Mouse (Mus musculus): ENCODE measurements around the gene Krt80. TPM values are rescaled to one million over a fixed set of nuclear protein-coding genes. Genes with fewer than 3 reads are reported as not detected.

Gene Krt80
- polyA plus RNA-seq, 1 experiment, result 3.8 TPM

GRCm38 (mm10) chr15:101336474-101337174 is 33.3 kb downstream of the Krt80 start:
- no peak overlapping the region for H3K27ac ChIP-seq (ENCODE audit: control insufficient read depth, insufficient read depth, low read length)
- no peak for DNase-seq
- no peak overlapping the region for H3K4me3 ChIP-seq (ENCODE audit: control insufficient read depth, insufficient read depth, low read length)

GRCm38 (mm10) chr15:101333648-101334047 is 36.3 kb downstream of the Krt80 start:
- Histone ChIP-seq H3K36me3 (ENCODE audit: control insufficient read depth, insufficient read depth, low read length) (no peaks in the 10 kb centered on the region), H3K27me3 (ENCODE audit: control insufficient read depth, insufficient read depth, low read length) (no peaks in the 10 kb centered on the region), H3K4me3 (ENCODE audit: control insufficient read depth, insufficient read depth, low read length) (no peak overlapping the region), H3K4me1 (replicated peaks; ENCODE audit: control insufficient read depth, insufficient read depth, low read length) (no peaks in the 10 kb centered on the region), H3K27ac (ENCODE audit: control insufficient read depth, insufficient read depth, low read length) (no peak overlapping the region)
- DNase-seq, result no peak
- no peak for TF ChIP-seq CTCF (IDR thresholded peaks at IDR 0.05; ENCODE audit: borderline replicate concordance, control insufficient read depth, extremely low read depth, insufficient read depth, low read length, poor library complexity)
- no peak for TF ChIP-seq POLR2A (IDR thresholded peaks at IDR 0.05; ENCODE audit: control insufficient read depth, extremely low read depth, insufficient read depth, low read length, poor library complexity)
- WGBS, result 2% methylated on average over 4 of the region's 4 CpGs

More at GRCm38 (mm10) chr15:101336474-101337174, 33.3 kb downstream of the Krt80 start:
- WGBS, result 11% methylated on average over 24 of the region's 24 CpGs
- H3K36me3 ChIP-seq (ENCODE audit: control insufficient read depth, insufficient read depth, low read length), result no peaks in the 10 kb centered on the region
- TF ChIP-seq POLR2A (IDR thresholded peaks at IDR 0.05; ENCODE audit: control insufficient read depth, extremely low read depth, insufficient read depth, low read length, poor library complexity), result no peak
- no peak for TF ChIP-seq CTCF (IDR thresholded peaks at IDR 0.05; ENCODE audit: borderline replicate concordance, control insufficient read depth, extremely low read depth, insufficient read depth, low read length, poor library complexity)
- H3K27me3 ChIP-seq (ENCODE audit: control insufficient read depth, insufficient read depth, low read length), result no peaks in the 10 kb centered on the region
- H3K4me1 ChIP-seq (replicated peaks; ENCODE audit: control insufficient read depth, insufficient read depth, low read length), result no peaks in the 10 kb centered on the region

GRCm38 (mm10) chr15:101333165-101333564 is 36.8 kb downstream of the Krt80 start:
- H3K27me3 ChIP-seq (ENCODE audit: control insufficient read depth, insufficient read depth, low read length), result no peaks in the 10 kb centered on the region
- no peak overlapping the region for H3K4me3 ChIP-seq (ENCODE audit: control insufficient read depth, insufficient read depth, low read length)
- WGBS, result 24% methylated on average over 1 of the region's 1 CpGs
- TF ChIP-seq POLR2A (IDR thresholded peaks at IDR 0.05; ENCODE audit: control insufficient read depth, extremely low read depth, insufficient read depth, low read length, poor library complexity), result no peak
- no peak for TF ChIP-seq CTCF (IDR thresholded peaks at IDR 0.05; ENCODE audit: borderline replicate concordance, control insufficient read depth, extremely low read depth, insufficient read depth, low read length, poor library complexity)
- H3K36me3 ChIP-seq (ENCODE audit: control insufficient read depth, insufficient read depth, low read length), result no peaks in the 10 kb centered on the region
- DNase-seq, result no peak
- no peak overlapping the region; the same call in 1 of the 2 replicates for H3K27ac ChIP-seq (ENCODE audit: control insufficient read depth, insufficient read depth, low read length)
- no peaks in the 10 kb centered on the region for H3K4me1 ChIP-seq (replicated peaks; ENCODE audit: control insufficient read depth, insufficient read depth, low read length)

- H3K4me1 ChIP-seq (replicated peaks; ENCODE audit: control insufficient read depth, insufficient read depth, low read length), result no peaks in the 10 kb centered on the region
- no peak for TF ChIP-seq POLR2A (IDR thresholded peaks at IDR 0.05; ENCODE audit: control insufficient read depth, extremely low read depth, insufficient read depth, low read length, poor library complexity)
- no peak for TF ChIP-seq CTCF (IDR thresholded peaks at IDR 0.05; ENCODE audit: borderline replicate concordance, control insufficient read depth, extremely low read depth, insufficient read depth, low read length, poor library complexity)
- H3K27ac ChIP-seq (ENCODE audit: control insufficient read depth, insufficient read depth, low read length), result peak overlapping the region; percentile 39; the same call in 1 of the 2 replicates
- no peak overlapping the region for H3K4me3 ChIP-seq (ENCODE audit: control insufficient read depth, insufficient read depth, low read length)
- no peaks in the 10 kb centered on the region for H3K27me3 ChIP-seq (ENCODE audit: control insufficient read depth, insufficient read depth, low read length)
- 76% methylated on average over 4 of the region's 4 CpGs for WGBS
- no peak for DNase-seq
- no peaks in the 10 kb centered on the region for H3K36me3 ChIP-seq (ENCODE audit: control insufficient read depth, insufficient read depth, low read length)
Measured at GRCm38 (mm10) chr15:101332370-101332769, 37.6 kb downstream of the Krt80 start.

- no peaks in the 10 kb centered on the region for H3K36me3 ChIP-seq (ENCODE audit: control insufficient read depth, insufficient read depth, low read length)
- no peak for DNase-seq
- H3K27me3 ChIP-seq (ENCODE audit: control insufficient read depth, insufficient read depth, low read length), result no peaks in the 10 kb centered on the region
- TF ChIP-seq CTCF (IDR thresholded peaks at IDR 0.05; ENCODE audit: borderline replicate concordance, control insufficient read depth, extremely low read depth, insufficient read depth, low read length, poor library complexity) (no peak), POLR2A (IDR thresholded peaks at IDR 0.05; ENCODE audit: control insufficient read depth, extremely low read depth, insufficient read depth, low read length, poor library complexity) (no peak)
- no peaks in the 10 kb centered on the region for H3K4me1 ChIP-seq (replicated peaks; ENCODE audit: control insufficient read depth, insufficient read depth, low read length)
- 90% methylated on average over 4 of the region's 4 CpGs for WGBS
- no peak overlapping the region for H3K4me3 ChIP-seq (ENCODE audit: control insufficient read depth, insufficient read depth, low read length)
- H3K27ac ChIP-seq (ENCODE audit: control insufficient read depth, insufficient read depth, low read length), result no peak overlapping the region
Measured at GRCm38 (mm10) chr15:101331090-101331489, 38.9 kb downstream of the Krt80 start.

- Histone ChIP-seq H3K36me3 (ENCODE audit: control insufficient read depth, insufficient read depth, low read length) (no peaks in the 10 kb centered on the region), H3K4me1 (replicated peaks; ENCODE audit: control insufficient read depth, insufficient read depth, low read length) (no peaks in the 10 kb centered on the region), H3K27ac (ENCODE audit: control insufficient read depth, insufficient read depth, low read length) (no peak overlapping the region), H3K4me3 (ENCODE audit: control insufficient read depth, insufficient read depth, low read length) (no peak overlapping the region), H3K27me3 (ENCODE audit: control insufficient read depth, insufficient read depth, low read length) (no peaks in the 10 kb centered on the region)
- no peak for DNase-seq
- TF ChIP-seq CTCF (IDR thresholded peaks at IDR 0.05; ENCODE audit: borderline replicate concordance, control insufficient read depth, extremely low read depth, insufficient read depth, low read length, poor library complexity) (no peak), POLR2A (IDR thresholded peaks at IDR 0.05; ENCODE audit: control insufficient read depth, extremely low read depth, insufficient read depth, low read length, poor library complexity) (no peak)
- WGBS, result 35% methylated on average over 3 of the region's 3 CpGs
Measured at GRCm38 (mm10) chr15:101329564-101329892, 40.4 kb downstream of the Krt80 start.

All from thymus, adult 2 months (tissue).